Mouse (Mus musculus): ENCODE data around the gene Crebl2.

- TF ChIP-seq CTCF (IDR thresholded peaks at IDR 0.05; ENCODE audit: borderline replicate concordance, insufficient read depth, low read depth, low read length), result peak; percentile 18; the same call in 1 of the 2 replicates
- no peak for TF ChIP-seq POLR2A (IDR thresholded peaks at IDR 0.05; ENCODE audit: borderline replicate concordance, insufficient read depth, low read length)
Observed at GRCm38 (mm10) chr6:134876795-134877194, 46.8 kb downstream of the Crebl2 start.
